ENCODE assay signal across 12 mouse cellular contexts in the genomic region with DNA sequence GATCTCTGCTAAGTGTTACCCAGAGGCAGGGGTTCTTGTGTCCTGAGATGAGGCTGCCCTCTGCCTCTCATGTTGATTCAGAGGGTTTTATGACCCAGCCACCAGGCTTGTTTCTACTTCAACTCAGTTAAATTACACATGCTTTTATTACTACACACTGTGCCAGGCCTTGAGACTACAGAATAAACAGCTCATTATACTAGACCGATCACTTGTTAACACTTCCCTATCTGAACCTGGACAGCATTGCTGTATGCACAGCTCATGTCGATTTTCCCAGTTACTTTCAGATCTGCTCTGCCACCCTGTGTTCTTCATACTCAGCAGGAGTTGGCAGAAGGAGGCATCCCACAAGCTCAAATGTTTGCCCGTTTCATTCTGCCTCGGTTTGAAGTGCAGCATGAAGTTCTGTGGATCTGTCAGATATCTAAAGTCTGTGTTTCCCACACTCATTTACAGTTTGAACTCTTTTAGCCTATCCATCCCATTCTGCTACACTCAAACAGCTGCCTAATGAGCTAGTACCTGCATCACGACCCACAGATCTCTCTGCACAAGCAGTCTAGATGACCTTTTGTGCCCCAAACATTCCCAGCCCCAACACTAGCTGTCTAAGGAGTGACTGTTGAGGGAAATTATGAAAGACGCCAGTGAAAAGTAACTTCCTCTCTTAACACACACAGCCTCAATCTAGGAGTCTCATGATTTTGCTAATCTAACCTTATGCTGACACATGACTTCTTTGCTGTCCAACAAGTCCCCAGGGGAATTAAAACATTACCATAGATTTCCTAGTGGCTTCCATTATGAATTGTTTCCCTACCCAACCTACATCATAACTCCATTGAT. TPM values are rescaled to one million over a fixed set of nuclear protein-coding genes. Genes with fewer than 3 reads are reported as not detected.
DNase-seq lines count a peak whose midpoint lies in the region; ATAC-seq and TF ChIP-seq lines count a peak whose summit lies in the region.
"Had no signal": no experiment of that assay in that cellular context is flagged by ENCODE, and none has a peak within 500 bp of the region (broad histone marks: within the 10 kb centered on the region; RNA-seq: fewer than 3 reads in every experiment).

No protein-coding gene starts in this region.

- no peak overlapping the region for H3K9ac ChIP-seq in lung, postnatal 0 days (replicated peaks; ENCODE audit: low read depth)
- no peak overlapping the region for H3K9ac ChIP-seq in intestine, postnatal 0 days (ENCODE audit: low read depth, low read length)
- H3K9ac ChIP-seq in midbrain, embryonic 11.5 days (ENCODE audit: low read length): no peak overlapping the region
- H3K9ac ChIP-seq: embryonic facial prominence, embryonic 13.5 days; midbrain, embryonic 15.5 days had no signal

- no peaks in the 10 kb centered on the region for H3K9me3 ChIP-seq in lung, postnatal 0 days (ENCODE audit: low read length)
- H3K9me3 ChIP-seq in intestine, postnatal 0 days (ENCODE audit: control insufficient read depth): no peaks in the 10 kb centered on the region
- no peaks in the 10 kb centered on the region for H3K9me3 ChIP-seq in midbrain, embryonic 11.5 days (ENCODE audit: control insufficient read depth, low read length)
- H3K9me3 ChIP-seq: embryonic facial prominence, embryonic 13.5 days; midbrain, embryonic 15.5 days had no signal

- TF ChIP-seq CTCF in lung, postnatal 0 days (IDR thresholded peaks at IDR 0.05): no peak
- no peak for TF ChIP-seq CTCF in intestine, postnatal 0 days (IDR thresholded peaks at IDR 0.05; ENCODE audit: low read depth)

- H3K4me3 ChIP-seq in lung, postnatal 0 days (ENCODE audit: low read depth, low read length): no peak overlapping the region
- no peak overlapping the region for H3K4me3 ChIP-seq in intestine, postnatal 0 days (ENCODE audit: low read depth, low read length)
- no peak overlapping the region for H3K4me3 ChIP-seq in midbrain, embryonic 11.5 days (ENCODE audit: low read depth, low read length)
- H3K4me3 ChIP-seq: embryonic facial prominence, embryonic 13.5 days; midbrain, embryonic 15.5 days had no signal

- no peak overlapping the region for H3K27ac ChIP-seq in lung, postnatal 0 days (ENCODE audit: low read length)
- no peak overlapping the region for H3K27ac ChIP-seq in intestine, postnatal 0 days (ENCODE audit: low read depth, low read length)
- H3K27ac ChIP-seq in midbrain, embryonic 11.5 days (ENCODE audit: low read depth, low read length): no peak overlapping the region
- H3K27ac ChIP-seq: embryonic facial prominence, embryonic 13.5 days; midbrain, embryonic 15.5 days had no signal

- ATAC-seq in lung, postnatal 0 days: no peak
- ATAC-seq in intestine, postnatal 0 days: peak; percentile 73
- ATAC-seq in neutrophil, adult 5-6 weeks (ENCODE audit: extremely low read depth, insufficient number of reproducible peaks, low FRiP score, poor library complexity, severe bottlenecking): peak; percentile 69
- no peak for ATAC-seq in midbrain, embryonic 11.5 days (ENCODE audit: low FRiP score)
- ATAC-seq: midbrain, embryonic 15.5 days had no signal

- 40% methylated on average over 6 of the region's 6 CpGs for WGBS in lung, postnatal 0 days
- 29% methylated on average over 6 of the region's 6 CpGs for WGBS in intestine, postnatal 0 days
- WGBS in midbrain, embryonic 11.5 days: 72% methylated on average over 6 of the region's 6 CpGs

- no peak overlapping the region for H3K4me2 ChIP-seq in lung, postnatal 0 days (replicated peaks; ENCODE audit: low read depth, low read length)
- H3K4me2 ChIP-seq in intestine, postnatal 0 days (replicated peaks; ENCODE audit: low read depth): no peak overlapping the region
- H3K4me2 ChIP-seq in midbrain, embryonic 11.5 days: no peak overlapping the region
- H3K4me2 ChIP-seq: embryonic facial prominence, embryonic 13.5 days; midbrain, embryonic 15.5 days had no signal

- peak; percentile 22 for DNase-seq in cerebellum, adult 9-10 months
- DNase-seq in cerebellum, adult 11 months: no peak
- peak; percentile 12 for DNase-seq in lung, postnatal 0 days (ENCODE audit: low spot score)
- DNase-seq in lung, postnatal 14 days: no peak
- DNase-seq in midbrain, embryonic 11.5 days (ENCODE audit: low spot score, missing footprints): no peak
- DNase-seq in lung, adult 18-20 months: no peak
- DNase-seq: kidney, postnatal 14 days; thymus, postnatal 36 days had no signal

- H3K36me3 ChIP-seq in lung, postnatal 0 days (ENCODE audit: insufficient read depth, low read length): no peaks in the 10 kb centered on the region
- no peaks in the 10 kb centered on the region for H3K36me3 ChIP-seq in intestine, postnatal 0 days (ENCODE audit: control insufficient read depth, insufficient read depth)
- H3K36me3 ChIP-seq in midbrain, embryonic 11.5 days (ENCODE audit: control insufficient read depth, insufficient read depth, low read length): no peaks in the 10 kb centered on the region
- H3K36me3 ChIP-seq: embryonic facial prominence, embryonic 13.5 days; midbrain, embryonic 15.5 days had no signal

- H3K4me1 ChIP-seq in lung, postnatal 0 days (ENCODE audit: insufficient read depth, low read depth, low read length): no peaks in the 10 kb centered on the region
- H3K4me1 ChIP-seq in intestine, postnatal 0 days (replicated peaks; ENCODE audit: control insufficient read depth, insufficient read depth, low read length): no peaks in the 10 kb centered on the region
- H3K4me1 ChIP-seq in midbrain, embryonic 11.5 days (ENCODE audit: control insufficient read depth, insufficient read depth, low read length): peaks cover 12% of the 10 kb centered on the region

- no peaks in the 10 kb centered on the region for H3K27me3 ChIP-seq in lung, postnatal 0 days (replicated peaks; ENCODE audit: insufficient read depth, low read length)
- no peaks in the 10 kb centered on the region for H3K27me3 ChIP-seq in intestine, postnatal 0 days (replicated peaks; ENCODE audit: control insufficient read depth, insufficient read depth, low read length)
- no peaks in the 10 kb centered on the region for H3K27me3 ChIP-seq in midbrain, embryonic 11.5 days (ENCODE audit: control insufficient read depth, insufficient read depth, low read length)
- H3K27me3 ChIP-seq: embryonic facial prominence, embryonic 13.5 days; midbrain, embryonic 15.5 days had no signal

- TF ChIP-seq EP300 in lung, postnatal 0 days (IDR thresholded peaks at IDR 0.05): no peak

RNA-seq across cellular contexts. Expression of a gene that starts 3.2 kb away (rescaled TPM):
- 1.3 and 1.8 TPM in 2 replicates for polyA plus RNA-seq in lung, postnatal 0 days (2015; fragmentation: Nextera tagmentation; extraction: Ambion mirVana)
- polyA plus RNA-seq in intestine, postnatal 0 days (2015; fragmentation: Nextera tagmentation; extraction: Ambion mirVana): 0.13 and 0.17 TPM in 2 replicates
- total RNA-seq in neutrophil, adult 5-6 weeks (2017): 0.74 and 1.3 TPM in 2 replicates
- 0.15 and 0.16 TPM in 2 replicates for polyA plus RNA-seq in midbrain, embryonic 11.5 days (2014; fragmentation: Nextera tagmentation; extraction: Ambion mirVana)

Comparison
In these comparisons a context has a peak if more than half of its experiments do, and no peak if none do; other contexts are left out.
1. DNase-seq: peak in cerebellum, adult 9-10 months (single experiment) and lung, postnatal 0 days (single experiment); none in cerebellum, adult 11 months (single experiment), lung, postnatal 14 days (single experiment), midbrain, embryonic 11.5 days (single experiment) and lung, adult 18-20 months (0 of 2).
2. ATAC-seq: peak in intestine, postnatal 0 days (single experiment) and neutrophil, adult 5-6 weeks (single experiment); none in lung, postnatal 0 days (single experiment) and midbrain, embryonic 11.5 days (single experiment).